Mouse (Mus musculus): ENCODE results near the gene Ilvbl. TPM values are rescaled to one million over a fixed set of nuclear protein-coding genes. Genes with fewer than 3 reads are reported as not detected.
"Not testable (repeated sequence)": the region's sequence is repeated elsewhere in the genome, so short reads cannot be mapped to it uniquely, and the experiment has no call there.

The Ilvbl gene
- total RNA-seq (2022), result 10 to 100 TPM; 37.2 to 42.0 (median 39.7) TPM

- peak; percentile 95 for DNase-seq (ENCODE audit: low spot score)
Observed at GRCm38 (mm10) chr10:78574250-78575104, at the start of gene Ilvbl. Ilvbl (plus strand) TSS chr10:78574346.

- DNase-seq (ENCODE audit: low spot score), result not testable (repeated sequence)
Observed at GRCm38 (mm10) chr10:78525071-78525470, 49.1 kb upstream of the Ilvbl start.

GRCm38 (mm10) chr10:78525511-78525910 lies 48.6 kb upstream of the Ilvbl start:
- DNase-seq (ENCODE audit: low spot score), result no peak

GRCm38 (mm10) chr10:78540943-78541342 lies 33.2 kb upstream of the Ilvbl start:
- peak; percentile 11 for DNase-seq (ENCODE audit: low spot score)

- no peak for DNase-seq (ENCODE audit: low spot score)
Observed at GRCm38 (mm10) chr10:78565070-78565469, 9.1 kb upstream of the Ilvbl start.

GRCm38 (mm10) chr10:78569191-78569590 lies 5.0 kb upstream of the Ilvbl start:
- DNase-seq (ENCODE audit: low spot score), result no peak

GRCm38 (mm10) chr10:78569686-78570085 lies 4.5 kb upstream of the Ilvbl start:
- no peak for DNase-seq (ENCODE audit: low spot score)

GRCm38 (mm10) chr10:78570416-78570815 lies 3.7 kb upstream of the Ilvbl start:
- DNase-seq (ENCODE audit: low spot score), result no peak

- DNase-seq (ENCODE audit: low spot score), result no peak
Observed at GRCm38 (mm10) chr10:78570897-78571296, 3.2 kb upstream of the Ilvbl start.

- DNase-seq (ENCODE audit: low spot score), result no peak
Observed at GRCm38 (mm10) chr10:78573226-78573625, 920 bp upstream of the Ilvbl start.

- no peak for DNase-seq (ENCODE audit: low spot score)
Observed at GRCm38 (mm10) chr10:78575105-78575632, 1.0 kb downstream of the Ilvbl start.

GRCm38 (mm10) chr10:78575690-78576089 lies 1.5 kb downstream of the Ilvbl start:
- peak; percentile 38 for DNase-seq (ENCODE audit: low spot score)

- DNase-seq (ENCODE audit: low spot score), result no peak
Observed at GRCm38 (mm10) chr10:78576435-78577184, 2.5 kb downstream of the Ilvbl start.

- DNase-seq (ENCODE audit: low spot score), result no peak
Observed at GRCm38 (mm10) chr10:78578204-78578603, 4.1 kb downstream of the Ilvbl start.

- DNase-seq (ENCODE audit: low spot score), result no peak
Observed at GRCm38 (mm10) chr10:78581121-78581520, 7.0 kb downstream of the Ilvbl start.

GRCm38 (mm10) chr10:78583347-78583746 lies 9.2 kb downstream of the Ilvbl start:
- DNase-seq (ENCODE audit: low spot score), result no peak

- DNase-seq (ENCODE audit: low spot score), result no peak
Observed at GRCm38 (mm10) chr10:78583939-78584338, 9.8 kb downstream of the Ilvbl start.

GRCm38 (mm10) chr10:78584996-78585395 lies 10.8 kb downstream of the Ilvbl start:
- no peak for DNase-seq (ENCODE audit: low spot score)

GRCm38 (mm10) chr10:78585606-78586005 lies 11.5 kb downstream of the Ilvbl start:
- no peak for DNase-seq (ENCODE audit: low spot score)

- no peak for DNase-seq (ENCODE audit: low spot score)
Observed at GRCm38 (mm10) chr10:78586026-78586425, 11.9 kb downstream of the Ilvbl start.

- no peak for DNase-seq (ENCODE audit: low spot score)
Observed at GRCm38 (mm10) chr10:78589291-78589690, 15.1 kb downstream of the Ilvbl start.

GRCm38 (mm10) chr10:78589901-78590300 lies 15.8 kb downstream of the Ilvbl start:
- no peak for DNase-seq (ENCODE audit: low spot score)

All from heart, adult 8-10 months (tissue).